Mouse (Mus musculus) spleen, embryonic (tissue): ENCODE results near the gene Ebi3.
"Not testable (repeated sequence)": the region's sequence is repeated elsewhere in the genome, so short reads cannot be mapped to it uniquely, and the experiment has no call there.

Experiments
- CTCF ChIA-PET: fragments of 350-600 bp; sonication (Branson Sonifier 250); formaldehyde crosslinking; loops from one replicate; lab custom pipeline; 2022; lab: Charles Lee

Gene Ebi3

GRCm38 (mm10) chr17:55952447-55953027, at the start of gene Ebi3:
Ebi3 (plus strand) TSS chr17:55952640.
- CTCF ChIA-PET = interaction anchor here (0.6 kb wide), 1 partner anchor 1177 kb away, joined by 3 read pairs; no protein-coding TSS in a partner anchor

- CTCF ChIA-PET = no interaction called here
Measured at GRCm38 (mm10) chr17:55903087-55903486, 49.4 kb upstream of the Ebi3 start.

GRCm38 (mm10) chr17:55903687-55904086, 48.8 kb upstream of the Ebi3 start:
- CTCF ChIA-PET = no interaction called here

GRCm38 (mm10) chr17:55904131-55904530, 48.3 kb upstream of the Ebi3 start:
- CTCF ChIA-PET = no interaction called here

GRCm38 (mm10) chr17:55906669-55907068, 45.8 kb upstream of the Ebi3 start:
- CTCF ChIA-PET = no interaction called here

GRCm38 (mm10) chr17:55931553-55932502, 20.6 kb upstream of the Ebi3 start:
- CTCF ChIA-PET = interaction anchor here (0.7 kb wide), 1 partner anchor 853 kb away, joined by 3 read pairs; no protein-coding TSS in a partner anchor

- CTCF ChIA-PET = interaction anchor here (0.7 kb wide), 1 partner anchor 852 kb away, joined by 3 read pairs; no protein-coding TSS in a partner anchor
Measured at GRCm38 (mm10) chr17:55932635-55933034, 19.8 kb upstream of the Ebi3 start.

GRCm38 (mm10) chr17:55933191-55933590, 19.2 kb upstream of the Ebi3 start:
- CTCF ChIA-PET = no interaction called here

- CTCF ChIA-PET = not testable (repeated sequence)
Measured at GRCm38 (mm10) chr17:55944387-55944865, 8.0 kb upstream of the Ebi3 start.

GRCm38 (mm10) chr17:55944866-55945682, 7.4 kb upstream of the Ebi3 start:
- CTCF ChIA-PET = not testable (repeated sequence)

GRCm38 (mm10) chr17:55945696-55946095, 6.7 kb upstream of the Ebi3 start:
- CTCF ChIA-PET = no interaction called here

- CTCF ChIA-PET = no interaction called here
Measured at GRCm38 (mm10) chr17:55948647-55949046, 3.8 kb upstream of the Ebi3 start.

- CTCF ChIA-PET = no interaction called here
Measured at GRCm38 (mm10) chr17:55949400-55949799, 3.0 kb upstream of the Ebi3 start, which contains the start of gene Zfp119b. Zfp119b (minus strand) TSS chr17:55949500.

- CTCF ChIA-PET = no interaction called here
Measured at GRCm38 (mm10) chr17:55950601-55951000, 1.8 kb upstream of the Ebi3 start.

- CTCF ChIA-PET = no interaction called here
Measured at GRCm38 (mm10) chr17:55952041-55952440, 399 bp upstream of the Ebi3 start.

- CTCF ChIA-PET = no interaction called here
Measured at GRCm38 (mm10) chr17:55953751-55954150, 1.3 kb downstream of the Ebi3 start.

GRCm38 (mm10) chr17:55954229-55954628, 1.8 kb downstream of the Ebi3 start:
- CTCF ChIA-PET = interaction anchor here (0.6 kb wide), 1 partner anchor 98 kb away, joined by 4 read pairs; no protein-coding TSS in a partner anchor

- CTCF ChIA-PET = interaction anchor here (0.6 kb wide), 1 partner anchor 332 kb away, joined by 8 read pairs; no protein-coding TSS in a partner anchor
Measured at GRCm38 (mm10) chr17:55956129-55956528, 3.7 kb downstream of the Ebi3 start.

GRCm38 (mm10) chr17:55956591-55956990, 4.2 kb downstream of the Ebi3 start:
- CTCF ChIA-PET = interaction anchor here (1.1 kb wide), 1 partner anchor 116 kb away, joined by 3 read pairs; no protein-coding TSS in a partner anchor

- CTCF ChIA-PET = interaction anchor here (1.1 kb wide), 1 partner anchor 115 kb away, joined by 3 read pairs; no protein-coding TSS in a partner anchor
Measured at GRCm38 (mm10) chr17:55957168-55957567, 4.7 kb downstream of the Ebi3 start.
